Mouse (Mus musculus) gastrocnemius, adult 2 months (tissue): ENCODE results near the gene Crebrf. TPM values are rescaled to one million over a fixed set of nuclear protein-coding genes. Genes with fewer than 3 reads are reported as not detected.

Source experiments
- DNase-seq: peaks from one replicate; pipeline ENCODE4 v3.0.0; 2022
- H3K27ac ChIP-seq: fragments of 200-600 bp; 2 replicates; pipeline ENCODE4 v1.8.1; 2022; ENCODE audit warnings: mild to moderate bottlenecking
- H3K4me3 ChIP-seq: fragments of 200-600 bp; 2 replicates; pipeline ENCODE4 v1.8.1; 2022; ENCODE audit warnings: mild to moderate bottlenecking, moderate library complexity
- CTCF ChIP-seq: fragments of 200-600 bp; IDR thresholded peaks from 2 replicates; pipeline ENCODE4 v1.8.1; 2022; ENCODE audit warnings: antibody characterized with exemption, mild to moderate bottlenecking, moderate library complexity
- intact Hi-C: fragments of 180-260 bp; cut with DNase I; formaldehyde crosslinking; loops from one replicate; pipeline ENCODE4 v1.15.1; 2025
- total RNA-seq, 2 experiments: library from RNA; stranded (reverse); gene quantifications; 2 replicates each; pipeline ENCODE4 v1.2.3; 2021

The Crebrf gene
- total RNA-seq, 2 experiments from 2014 or later: 39.6 to 40.2 TPM

DNA sequence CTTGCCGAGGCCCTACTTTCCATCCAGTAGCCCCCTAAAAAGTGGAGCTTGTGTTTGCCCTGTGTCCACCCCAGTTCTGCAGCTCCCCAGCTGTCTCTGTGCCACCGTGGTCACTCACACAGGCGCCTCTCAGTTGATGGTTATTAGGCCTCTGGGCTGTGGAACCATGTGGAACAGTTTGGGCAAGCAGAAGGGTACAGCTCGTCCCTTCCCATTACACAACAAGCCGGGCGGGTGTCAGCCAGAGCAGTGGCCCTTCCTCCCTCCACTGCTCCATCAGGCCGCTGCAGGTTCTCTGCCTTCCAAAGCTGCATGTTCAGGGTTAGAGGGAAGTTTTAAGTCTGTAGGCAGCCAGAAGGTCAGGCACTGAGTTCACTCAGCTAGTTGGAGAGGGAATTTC lies 24.3 kb upstream of the Crebrf start:
- Histone ChIP-seq H3K4me3 (no peak overlapping the region), H3K27ac (peak overlapping the region; percentile 68)
- intact Hi-C loops: no loop called here
- DNase-seq: peak; percentile 80
- TF ChIP-seq CTCF: no peak

- intact Hi-C loops: no loop called here
- no peak for TF ChIP-seq CTCF
- no peak for DNase-seq
- Histone ChIP-seq H3K4me3 (0 out of 2 replicates have a peak overlapping the region, but pooled peaks have one; percentile 5), H3K27ac (peak overlapping the region; percentile 69)
These were observed 22.0 kb upstream of the Crebrf start for GRCm38 (mm10) chr17:26693424-26693823.

GRCm38 (mm10) chr17:26694171-26694570 lies 21.3 kb upstream of the Crebrf start:
- no peak for DNase-seq
- intact Hi-C loops: no loop called here
- TF ChIP-seq CTCF: no peak
- Histone ChIP-seq H3K4me3 (no peak overlapping the region), H3K27ac (peak overlapping the region; percentile 69)

GRCm38 (mm10) chr17:26695193-26695592 lies 20.3 kb upstream of the Crebrf start:
- no peak overlapping the region for H3K4me3 ChIP-seq
- TF ChIP-seq CTCF: no peak
- intact Hi-C loops: no loop called here
- DNase-seq: no peak
- H3K27ac ChIP-seq: no peak overlapping the region

- no peak for DNase-seq
- peak overlapping the region; percentile 24; the same call in 1 of the 2 replicates for H3K27ac ChIP-seq
- peak; percentile 53 for TF ChIP-seq CTCF
- H3K4me3 ChIP-seq: no peak overlapping the region
- intact Hi-C loops: no loop called here
These were observed 16.6 kb upstream of the Crebrf start for GRCm38 (mm10) chr17:26698846-26699245.

DNA sequence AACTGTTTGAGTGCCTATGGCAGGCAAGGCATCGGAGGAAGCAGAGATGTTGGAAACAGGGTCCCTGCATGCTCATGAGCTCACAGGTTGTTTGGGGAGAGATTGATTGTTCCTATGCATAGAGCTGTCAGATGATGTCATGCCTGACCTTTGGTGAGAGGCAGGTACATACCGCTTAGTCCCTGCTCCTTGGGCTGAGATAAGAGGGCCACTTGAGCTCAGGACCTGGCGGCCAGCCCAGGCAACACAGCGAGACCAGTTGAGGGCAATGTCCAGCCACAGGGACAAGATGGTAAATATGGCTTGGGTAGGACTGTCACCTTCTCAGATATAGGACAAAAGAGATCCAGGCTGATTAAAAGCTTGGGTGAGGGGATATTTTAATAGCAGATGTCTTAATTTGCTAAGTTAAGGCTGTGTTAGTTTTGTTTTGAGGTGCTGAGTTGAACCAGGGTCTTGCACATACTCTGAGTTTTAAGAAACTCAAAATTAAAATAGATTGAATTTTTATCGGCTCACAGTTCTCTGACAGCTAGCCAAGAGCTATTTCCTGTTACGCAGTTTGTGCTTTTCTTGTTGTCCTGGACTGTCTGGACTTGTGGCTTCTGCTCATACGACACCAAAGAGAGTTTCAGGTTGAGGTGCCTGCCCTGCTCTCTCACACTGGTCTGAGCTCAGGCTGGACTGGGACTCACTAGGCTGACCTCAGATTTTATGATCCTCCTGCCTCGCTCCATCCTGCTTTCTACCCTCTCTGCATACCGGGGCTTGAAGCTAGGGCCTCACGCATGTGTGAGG lies 15.4 kb upstream of the Crebrf start:
- no peak for TF ChIP-seq CTCF
- DNase-seq: peak; percentile 52
- intact Hi-C loops: no loop called here
- Histone ChIP-seq H3K27ac (peak overlapping the region; percentile 41; the same call in 1 of the 2 replicates), H3K4me3 (no peak overlapping the region)

DNA sequence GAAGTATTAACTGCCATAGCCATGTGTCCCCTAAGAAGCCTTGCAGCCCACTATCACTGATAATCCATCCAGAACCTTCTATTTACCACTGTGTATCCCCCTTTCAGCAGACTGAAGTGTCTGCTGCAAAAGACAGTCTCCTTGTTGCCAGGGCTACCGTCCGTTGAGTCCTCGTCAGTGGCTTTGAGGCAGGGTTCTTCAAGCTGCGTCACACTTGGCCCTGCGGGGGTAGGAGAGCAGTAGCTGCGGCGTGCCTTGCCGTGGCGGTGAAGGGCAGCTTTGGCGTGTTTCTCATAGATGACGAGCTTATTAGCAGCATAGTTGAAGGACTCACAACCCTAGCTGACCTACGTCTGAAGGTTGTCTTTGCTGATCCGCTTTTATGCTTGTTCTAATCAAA lies 13.9 kb upstream of the Crebrf start:
- no peak for DNase-seq
- no peak for TF ChIP-seq CTCF
- no peak overlapping the region for H3K4me3 ChIP-seq
- H3K27ac ChIP-seq: no peak overlapping the region
- intact Hi-C loops: no loop called here

- no peak for DNase-seq
- H3K27ac ChIP-seq: no peak overlapping the region
- H3K4me3 ChIP-seq: no peak overlapping the region
- no peak for TF ChIP-seq CTCF
- intact Hi-C loops: no loop called here
These were observed 12.8 kb upstream of the Crebrf start for GRCm38 (mm10) chr17:26702621-26703020.

- DNase-seq: no peak
- TF ChIP-seq CTCF: no peak
- intact Hi-C loops: no loop called here
- Histone ChIP-seq H3K4me3 (no peak overlapping the region), H3K27ac (no peak overlapping the region)
These were observed 11.8 kb upstream of the Crebrf start for GRCm38 (mm10) chr17:26703671-26704070.

GRCm38 (mm10) chr17:26705463-26706359 lies 9.7 kb upstream of the Crebrf start:
- TF ChIP-seq CTCF: no peak
- intact Hi-C loops: no loop called here
- no peak for DNase-seq
- H3K27ac ChIP-seq: no peak overlapping the region
- H3K4me3 ChIP-seq: no peak overlapping the region

- intact Hi-C loops: no loop called here
- DNase-seq: no peak
- no peak overlapping the region for H3K27ac ChIP-seq
- TF ChIP-seq CTCF: no peak
- H3K4me3 ChIP-seq: no peak overlapping the region
These were observed 8.4 kb upstream of the Crebrf start for GRCm38 (mm10) chr17:26707066-26707465.

DNA sequence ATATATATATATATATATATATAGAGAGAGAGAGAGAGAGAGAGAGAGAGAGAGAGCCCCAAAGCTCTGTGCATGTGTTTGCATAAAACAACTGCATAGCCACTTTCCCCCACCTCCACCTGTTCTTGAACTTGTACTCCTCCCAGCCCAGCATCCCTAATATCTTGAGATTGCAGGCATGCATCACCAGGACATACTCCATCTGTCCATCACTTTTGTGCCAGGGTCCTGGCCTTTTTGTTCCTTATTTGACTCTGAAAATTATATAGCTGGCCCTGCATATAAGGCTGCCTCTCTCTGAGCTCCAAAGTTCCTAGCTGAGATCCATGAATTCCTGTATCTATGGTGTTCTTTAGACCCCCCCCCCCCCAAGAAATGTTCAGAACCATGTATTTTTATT lies 7.0 kb upstream of the Crebrf start:
- TF ChIP-seq CTCF: no peak
- intact Hi-C loops: no loop called here
- no peak overlapping the region for H3K27ac ChIP-seq
- no peak for DNase-seq
- no peak overlapping the region for H3K4me3 ChIP-seq

- TF ChIP-seq CTCF: no peak
- intact Hi-C loops: no loop called here
- no peak for DNase-seq
- H3K4me3 ChIP-seq: no peak overlapping the region
- H3K27ac ChIP-seq: no peak overlapping the region
These were observed 6.4 kb upstream of the Crebrf start for GRCm38 (mm10) chr17:26708993-26709590.
